Mouse (Mus musculus) retina, postnatal 1 day (tissue): ENCODE measurements around the gene Crhbp.

Source experiments
- DNase-seq: peaks from one replicate; pipeline ENCODE4 v3.0.0-alpha.2; 2012

The Crhbp gene

GRCm38 (mm10) chr13:95418575-95419203 lies 26.0 kb downstream of the Crhbp start:
- no peak for DNase-seq

- no peak for DNase-seq
Measured at GRCm38 (mm10) chr13:95412257-95412656, 32.5 kb downstream of the Crhbp start.

- DNase-seq, result no peak
Measured at GRCm38 (mm10) chr13:95393242-95393641, 51.5 kb downstream of the Crhbp start.

- DNase-seq, result peak; percentile 82
Measured at GRCm38 (mm10) chr13:95389866-95390865, 54.6 kb downstream of the Crhbp start.

GRCm38 (mm10) chr13:95388226-95388625 lies 56.5 kb downstream of the Crhbp start:
- no peak for DNase-seq

- DNase-seq, result no peak
Measured at GRCm38 (mm10) chr13:95382418-95382817, 62.3 kb downstream of the Crhbp start.
